Mouse (Mus musculus): ENCODE results near the gene Fes. TPM values are rescaled to one million over a fixed set of nuclear protein-coding genes. Genes with fewer than 3 reads are reported as not detected.
A peak's percentile ranks its signal among the peaks of the same experiment; 100 is the strongest.

Fes gene
- polyA plus RNA-seq, 1 experiment from 2014 or later = 13.8 TPM

- Histone ChIP-seq H3K36me3 (ENCODE audit: control insufficient read depth, insufficient read depth, low read length) (peaks cover 13% of the 10 kb centered on the region), H3K4me3 (replicated peaks; ENCODE audit: low read length) (peak overlapping the region; percentile 47), H3K4me1 (ENCODE audit: control insufficient read depth, insufficient read depth, low read length) (peaks cover 19% of the 10 kb centered on the region), H3K27me3 (ENCODE audit: control insufficient read depth, insufficient read depth, low read length) (no peaks in the 10 kb centered on the region), H3K9ac (ENCODE audit: low read length) (peak overlapping the region; percentile 76), H3K27ac (ENCODE audit: low read length) (peak overlapping the region; percentile 69), H3K4me2 (ENCODE audit: low read depth, low read length) (peak overlapping the region; percentile 62), H3K9me3 (replicated peaks; ENCODE audit: control insufficient read depth, low read length) (no peaks in the 10 kb centered on the region)
- WGBS = 41% methylated on average over 17 of the region's 17 CpGs
- no peak for ATAC-seq (ENCODE audit: insufficient read depth, low FRiP score)
Observed at GRCm38 (mm10) chr7:80387033-80387632, 613 bp downstream of the Fes start.

GRCm38 (mm10) chr7:80386235-80386930 lies 1.4 kb downstream of the Fes start:
- H3K9ac ChIP-seq (ENCODE audit: low read length) = peak overlapping the region; percentile 76; the same call in 1 of the 2 replicates
- ATAC-seq (ENCODE audit: insufficient read depth, low FRiP score) = peak; percentile 70
- H3K27me3 ChIP-seq (ENCODE audit: control insufficient read depth, insufficient read depth, low read length) = no peaks in the 10 kb centered on the region
- peak overlapping the region; percentile 69 for H3K27ac ChIP-seq (ENCODE audit: low read length)
- peak overlapping the region; percentile 47 for H3K4me3 ChIP-seq (replicated peaks; ENCODE audit: low read length)
- H3K36me3 ChIP-seq (ENCODE audit: control insufficient read depth, insufficient read depth, low read length) = peaks cover 11% of the 10 kb centered on the region
- WGBS = 36% methylated on average over 18 of the region's 18 CpGs
- H3K4me2 ChIP-seq (ENCODE audit: low read depth, low read length) = peak overlapping the region; percentile 62
- peaks cover 19% of the 10 kb centered on the region for H3K4me1 ChIP-seq (ENCODE audit: control insufficient read depth, insufficient read depth, low read length)
- no peaks in the 10 kb centered on the region for H3K9me3 ChIP-seq (replicated peaks; ENCODE audit: control insufficient read depth, low read length)

- H3K27me3 ChIP-seq (ENCODE audit: control insufficient read depth, insufficient read depth, low read length) = no peaks in the 10 kb centered on the region
- WGBS = 70% methylated on average over 11 of the region's 11 CpGs
- H3K27ac ChIP-seq (ENCODE audit: low read length) = no peak overlapping the region
- H3K4me3 ChIP-seq (replicated peaks; ENCODE audit: low read length) = no peak overlapping the region
- no peaks in the 10 kb centered on the region for H3K9me3 ChIP-seq (replicated peaks; ENCODE audit: control insufficient read depth, low read length)
- no peak overlapping the region for H3K9ac ChIP-seq (ENCODE audit: low read length)
- H3K4me1 ChIP-seq (ENCODE audit: control insufficient read depth, insufficient read depth, low read length) = peaks cover 16% of the 10 kb centered on the region
- ATAC-seq (ENCODE audit: insufficient read depth, low FRiP score) = no peak
- H3K4me2 ChIP-seq (ENCODE audit: low read depth, low read length) = no peak overlapping the region
- no peaks in the 10 kb centered on the region for H3K36me3 ChIP-seq (ENCODE audit: control insufficient read depth, insufficient read depth, low read length)
Observed at GRCm38 (mm10) chr7:80382919-80383318, 4.8 kb downstream of the Fes start.

GRCm38 (mm10) chr7:80379531-80379930 lies 8.2 kb downstream of the Fes start:
- Histone ChIP-seq H3K9me3 (replicated peaks; ENCODE audit: control insufficient read depth, low read length) (no peaks in the 10 kb centered on the region), H3K27me3 (ENCODE audit: control insufficient read depth, insufficient read depth, low read length) (no peaks in the 10 kb centered on the region), H3K27ac (ENCODE audit: low read length) (no peak overlapping the region), H3K4me2 (ENCODE audit: low read depth, low read length) (no peak overlapping the region), H3K9ac (ENCODE audit: low read length) (no peak overlapping the region), H3K4me3 (replicated peaks; ENCODE audit: low read length) (no peak overlapping the region), H3K36me3 (ENCODE audit: control insufficient read depth, insufficient read depth, low read length) (no peaks in the 10 kb centered on the region), H3K4me1 (ENCODE audit: control insufficient read depth, insufficient read depth, low read length) (no peaks in the 10 kb centered on the region)
- ATAC-seq (ENCODE audit: insufficient read depth, low FRiP score) = no peak
- WGBS = 66% methylated on average over 13 of the region's 13 CpGs

GRCm38 (mm10) chr7:80377471-80377870 lies 10.3 kb downstream of the Fes start:
- ATAC-seq (ENCODE audit: insufficient read depth, low FRiP score) = no peak
- H3K27ac ChIP-seq (ENCODE audit: low read length) = no peak overlapping the region
- H3K9ac ChIP-seq (ENCODE audit: low read length) = no peak overlapping the region
- no peak overlapping the region for H3K4me2 ChIP-seq (ENCODE audit: low read depth, low read length)
- H3K4me3 ChIP-seq (replicated peaks; ENCODE audit: low read length) = no peak overlapping the region
- 32% methylated on average over 6 of the region's 6 CpGs for WGBS
- H3K27me3 ChIP-seq (ENCODE audit: control insufficient read depth, insufficient read depth, low read length) = no peaks in the 10 kb centered on the region
- H3K36me3 ChIP-seq (ENCODE audit: control insufficient read depth, insufficient read depth, low read length) = no peaks in the 10 kb centered on the region
- H3K4me1 ChIP-seq (ENCODE audit: control insufficient read depth, insufficient read depth, low read length) = no peaks in the 10 kb centered on the region
- H3K9me3 ChIP-seq (replicated peaks; ENCODE audit: control insufficient read depth, low read length) = no peaks in the 10 kb centered on the region

- H3K36me3 ChIP-seq (ENCODE audit: control insufficient read depth, insufficient read depth, low read length) = no peaks in the 10 kb centered on the region
- no peak overlapping the region for H3K9ac ChIP-seq (ENCODE audit: low read length)
- no peaks in the 10 kb centered on the region for H3K9me3 ChIP-seq (replicated peaks; ENCODE audit: control insufficient read depth, low read length)
- H3K27me3 ChIP-seq (ENCODE audit: control insufficient read depth, insufficient read depth, low read length) = no peaks in the 10 kb centered on the region
- WGBS = 79% methylated on average over 10 of the region's 10 CpGs
- no peak overlapping the region for H3K27ac ChIP-seq (ENCODE audit: low read length)
- ATAC-seq (ENCODE audit: insufficient read depth, low FRiP score) = no peak
- no peak overlapping the region for H3K4me2 ChIP-seq (ENCODE audit: low read depth, low read length)
- no peaks in the 10 kb centered on the region for H3K4me1 ChIP-seq (ENCODE audit: control insufficient read depth, insufficient read depth, low read length)
- no peak overlapping the region for H3K4me3 ChIP-seq (replicated peaks; ENCODE audit: low read length)
Observed at GRCm38 (mm10) chr7:80376192-80376591, 11.6 kb downstream of the Fes start.

- no peak overlapping the region for H3K4me2 ChIP-seq (ENCODE audit: low read depth, low read length)
- no peaks in the 10 kb centered on the region for H3K36me3 ChIP-seq (ENCODE audit: control insufficient read depth, insufficient read depth, low read length)
- H3K27me3 ChIP-seq (ENCODE audit: control insufficient read depth, insufficient read depth, low read length) = no peaks in the 10 kb centered on the region
- 74% methylated on average over 9 of the region's 9 CpGs for WGBS
- no peaks in the 10 kb centered on the region for H3K4me1 ChIP-seq (ENCODE audit: control insufficient read depth, insufficient read depth, low read length)
- ATAC-seq (ENCODE audit: insufficient read depth, low FRiP score) = no peak
- no peaks in the 10 kb centered on the region for H3K9me3 ChIP-seq (replicated peaks; ENCODE audit: control insufficient read depth, low read length)
- no peak overlapping the region for H3K4me3 ChIP-seq (replicated peaks; ENCODE audit: low read length)
- no peak overlapping the region for H3K27ac ChIP-seq (ENCODE audit: low read length)
- no peak overlapping the region for H3K9ac ChIP-seq (ENCODE audit: low read length)
Observed at GRCm38 (mm10) chr7:80375376-80376039, 12.2 kb downstream of the Fes start.

GRCm38 (mm10) chr7:80374733-80375132 lies 13.0 kb downstream of the Fes start:
- 83% methylated on average over 3 of the region's 3 CpGs for WGBS
- H3K27ac ChIP-seq (ENCODE audit: low read length) = no peak overlapping the region
- H3K9ac ChIP-seq (ENCODE audit: low read length) = no peak overlapping the region
- H3K4me3 ChIP-seq (replicated peaks; ENCODE audit: low read length) = no peak overlapping the region
- H3K4me1 ChIP-seq (ENCODE audit: control insufficient read depth, insufficient read depth, low read length) = peaks cover 6% of the 10 kb centered on the region
- no peaks in the 10 kb centered on the region for H3K36me3 ChIP-seq (ENCODE audit: control insufficient read depth, insufficient read depth, low read length)
- no peak overlapping the region for H3K4me2 ChIP-seq (ENCODE audit: low read depth, low read length)
- no peaks in the 10 kb centered on the region for H3K27me3 ChIP-seq (ENCODE audit: control insufficient read depth, insufficient read depth, low read length)
- H3K9me3 ChIP-seq (replicated peaks; ENCODE audit: control insufficient read depth, low read length) = no peaks in the 10 kb centered on the region
- no peak for ATAC-seq (ENCODE audit: insufficient read depth, low FRiP score)

GRCm38 (mm10) chr7:80374280-80374679 lies 13.5 kb downstream of the Fes start:
- WGBS = 47% methylated on average over 3 of the region's 3 CpGs
- Histone ChIP-seq H3K36me3 (ENCODE audit: control insufficient read depth, insufficient read depth, low read length) (no peaks in the 10 kb centered on the region), H3K4me1 (ENCODE audit: control insufficient read depth, insufficient read depth, low read length) (peaks cover 10% of the 10 kb centered on the region), H3K4me3 (replicated peaks; ENCODE audit: low read length) (no peak overlapping the region), H3K9ac (ENCODE audit: low read length) (no peak overlapping the region), H3K27me3 (ENCODE audit: control insufficient read depth, insufficient read depth, low read length) (no peaks in the 10 kb centered on the region), H3K4me2 (ENCODE audit: low read depth, low read length) (no peak overlapping the region), H3K9me3 (replicated peaks; ENCODE audit: control insufficient read depth, low read length) (no peaks in the 10 kb centered on the region), H3K27ac (ENCODE audit: low read length) (no peak overlapping the region)
- no peak for ATAC-seq (ENCODE audit: insufficient read depth, low FRiP score)
